Mouse (Mus musculus) limb, embryonic 13.5 days (tissue): ENCODE data around the gene Akp3. TPM values are rescaled to one million over a fixed set of nuclear protein-coding genes. Genes with fewer than 3 reads are reported as not detected.

ENCODE experiments used
- polyA plus RNA-seq: library from polyadenylated mRNA; unstranded; fragments of >200 nt; fragmentation: Nextera tagmentation; extraction: Ambion mirVana; gene quantifications from 2 replicates; pipeline ENCODE4 v1.2.1, GENCODE M21; 2015

The Akp3 gene
- polyA plus RNA-seq, 1 experiment from 2014 or later = not detected

Other genes starting within 250 kb of the Akp3 start
- not detected in 2 replicates for gene Alppl2, start 35.0 kb upstream of the Akp3 start, polyA plus RNA-seq
- gene Alpi, start 23.4 kb upstream of the Akp3 start, polyA plus RNA-seq = 0.10 TPM in 1 of 2 replicates, not detected in the other
- gene Ecel1, start 31.5 kb downstream of the Akp3 start, polyA plus RNA-seq = 0.69 and 1.1 TPM in 2 replicates
- 0.19 TPM in 1 of 2 replicates, not detected in the other for gene Prss56, start 58.3 kb downstream of the Akp3 start, polyA plus RNA-seq
- 4.5 and 4.8 TPM in 2 replicates for gene Chrnd, start 65.6 kb downstream of the Akp3 start, polyA plus RNA-seq
- 18.2 and 20.8 TPM in 2 replicates for gene Chrng, start 79.7 kb downstream of the Akp3 start, polyA plus RNA-seq
- gene Eif4e2, start 88.9 kb downstream of the Akp3 start, polyA plus RNA-seq = 178 and 181 TPM in 2 replicates
- 0.69 and 0.89 TPM in 2 replicates for gene Efhd1, start 139.4 kb downstream of the Akp3 start, polyA plus RNA-seq
- gene Gigyf2, start 202.0 kb downstream of the Akp3 start, polyA plus RNA-seq = 62.7 and 65.3 TPM in 2 replicates